Mouse (Mus musculus): ENCODE results near the gene Cxcr3.
A peak's percentile ranks its signal among the peaks of the same experiment; 100 is the strongest.

Cxcr3 gene

DNA sequence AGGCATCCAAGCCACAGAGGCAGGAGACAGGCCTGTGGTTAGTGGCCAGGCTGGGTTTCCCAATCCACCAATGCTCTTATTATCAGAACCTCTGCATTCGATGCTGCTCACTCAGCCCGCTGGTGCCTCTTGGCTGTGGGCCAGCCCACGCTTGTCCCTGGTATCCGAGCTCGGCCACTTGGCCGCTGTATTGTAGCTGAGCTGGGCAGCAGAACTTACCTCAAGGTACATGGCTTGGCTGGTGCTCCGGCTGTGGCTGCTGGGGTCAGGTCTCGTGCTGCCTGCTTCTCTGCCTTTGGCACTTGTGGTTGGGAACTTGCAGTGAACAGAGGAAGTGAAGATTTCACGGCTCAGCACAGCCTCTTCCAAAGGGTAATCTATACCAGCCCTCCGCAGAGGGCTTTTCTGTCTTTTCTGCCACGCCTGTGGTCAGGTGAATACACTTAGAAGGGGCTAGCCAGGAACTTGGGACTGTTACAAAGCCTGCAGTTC is at the start of gene Cxcr3:
TSS of gene Cxcr3 (minus strand) at position 442 of the 492 bp plus-strand sequence.
- peak; percentile 17 for DNase-seq

DNA sequence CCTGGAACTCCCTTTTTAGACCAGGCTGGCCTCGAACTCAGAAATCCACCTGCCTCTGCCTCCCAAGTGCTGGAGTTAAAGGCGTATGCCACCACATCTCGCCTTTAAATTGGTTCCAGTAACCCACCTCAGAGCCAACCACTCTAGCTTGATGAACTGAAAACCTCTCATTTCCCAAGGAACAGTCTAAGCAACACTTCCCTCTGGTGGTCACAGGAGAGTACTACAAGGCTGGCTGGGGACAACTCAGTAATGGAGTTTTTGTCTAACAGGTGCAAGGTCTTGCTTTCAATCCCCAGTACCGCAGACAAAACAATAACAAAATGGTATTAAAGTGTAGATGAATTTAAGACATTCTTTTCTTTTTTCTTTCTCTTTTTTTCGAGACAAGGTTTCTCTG is 38.0 kb upstream of the Cxcr3 start:
- peak; percentile 64 for DNase-seq

DNA sequence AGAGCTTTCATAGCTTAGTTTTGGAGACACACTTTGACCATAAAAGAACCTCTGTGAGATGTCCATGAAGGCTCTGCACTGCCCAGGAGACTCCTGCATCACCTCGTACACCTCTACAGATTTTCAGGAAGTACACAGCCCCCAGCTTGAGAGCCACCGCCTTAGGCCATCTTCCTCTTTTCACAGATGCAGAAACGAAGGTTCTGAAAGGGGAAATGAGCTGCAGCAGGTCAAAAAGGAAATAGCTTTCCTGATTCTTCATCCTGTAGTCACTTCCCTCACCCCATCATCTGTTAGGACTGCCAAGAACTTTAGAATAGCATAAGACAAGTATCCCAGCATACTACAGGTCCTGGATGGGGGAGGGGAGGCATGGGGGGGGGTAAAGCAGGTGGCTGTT is 36.2 kb upstream of the Cxcr3 start:
- no peak for DNase-seq

DNA sequence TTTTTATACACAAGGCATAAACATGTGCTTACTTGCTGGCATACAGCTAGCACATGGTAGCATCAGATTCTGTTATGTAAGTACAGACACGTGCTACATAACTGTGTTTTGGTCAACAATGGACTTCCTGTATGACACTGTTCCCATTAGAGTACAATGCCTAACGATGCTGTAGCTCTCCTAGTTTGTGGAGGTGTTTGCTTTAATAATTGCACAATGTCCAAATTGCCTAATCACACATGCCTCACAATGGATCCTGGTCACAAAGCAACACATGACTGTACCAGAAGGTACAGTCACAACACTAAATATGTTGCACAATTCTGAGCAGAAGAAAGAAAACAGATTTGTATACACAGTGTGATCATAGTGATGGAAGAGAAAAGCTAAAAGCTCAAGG is 35.4 kb upstream of the Cxcr3 start:
- no peak for DNase-seq

DNA sequence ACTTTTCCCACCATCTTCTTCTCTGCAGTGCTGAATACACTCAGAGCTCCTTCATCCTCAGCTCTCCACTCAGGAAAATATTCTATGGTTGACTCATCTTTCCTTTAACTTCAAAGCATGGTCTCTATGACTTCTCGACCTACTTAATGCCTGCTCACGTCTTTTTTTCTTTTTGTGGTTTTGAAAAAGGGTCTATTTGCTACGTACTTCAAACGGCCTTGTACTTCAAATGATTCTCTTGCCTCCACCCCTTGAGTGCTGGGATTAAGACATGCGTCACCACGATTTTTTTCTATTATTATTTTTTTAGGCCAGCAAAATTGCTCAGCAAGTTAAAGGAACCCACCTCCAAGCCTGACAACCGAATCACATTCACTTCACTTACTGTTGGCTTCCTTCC is 33.2 kb upstream of the Cxcr3 start:
- DNase-seq: no peak

DNA sequence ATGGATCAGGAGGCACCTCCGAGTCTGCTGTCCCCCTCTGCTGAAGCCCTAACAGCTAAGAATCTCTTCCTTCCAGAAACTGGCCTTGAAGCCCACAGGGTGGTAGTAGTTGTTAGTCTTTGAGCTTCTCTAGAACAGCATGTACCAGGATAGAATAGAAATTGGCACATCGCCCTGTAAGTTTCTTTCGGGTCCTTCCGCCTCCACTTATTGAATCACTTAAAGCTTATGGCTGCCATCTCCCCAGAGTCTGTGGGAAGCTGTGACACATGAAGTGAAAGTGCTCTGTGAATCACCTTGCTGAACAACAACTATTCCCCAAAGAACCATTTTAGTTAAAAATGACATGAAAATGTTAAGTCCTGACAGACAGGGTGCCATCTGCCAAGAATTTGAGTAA is 31.0 kb upstream of the Cxcr3 start:
- DNase-seq: no peak

DNA sequence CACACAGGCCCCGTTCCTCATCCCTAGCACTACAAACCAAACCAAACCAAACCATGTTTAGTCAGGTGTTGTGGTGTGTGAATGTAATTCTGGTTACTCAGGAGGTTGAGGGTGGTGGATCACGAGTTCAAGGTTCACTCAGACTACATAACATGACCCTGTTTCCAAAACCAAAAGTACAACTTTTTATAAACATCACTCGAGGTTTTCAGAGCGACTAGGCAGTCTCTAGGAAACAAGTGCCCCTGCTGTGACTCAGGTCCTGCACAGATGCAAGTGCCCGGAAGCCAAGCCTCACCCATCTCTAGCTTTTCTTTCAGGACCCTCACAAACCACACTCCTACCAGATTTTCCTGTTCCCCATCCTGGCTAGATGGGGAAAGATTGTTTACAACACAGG is 30.6 kb upstream of the Cxcr3 start:
- DNase-seq: no peak

DNA sequence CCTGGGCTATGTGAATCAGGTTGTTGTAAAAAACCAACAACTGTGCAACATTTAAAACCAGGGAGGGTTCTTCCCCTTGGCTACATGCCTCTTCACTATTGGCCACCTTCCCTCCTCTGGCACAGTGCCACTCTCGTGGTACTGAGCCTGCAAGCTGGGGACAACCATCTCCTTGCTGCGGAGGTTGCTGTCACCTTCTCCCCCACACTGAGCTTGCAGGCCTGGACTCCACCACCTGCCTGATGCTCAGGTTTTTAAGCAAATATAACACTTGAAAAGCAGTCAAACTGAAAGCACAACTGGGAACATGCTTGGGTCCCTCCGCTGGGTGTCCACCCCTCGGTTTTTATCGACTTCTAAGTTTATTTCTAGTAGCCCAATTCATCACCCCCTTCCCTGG is 20.4 kb upstream of the Cxcr3 start:
- peak; percentile 11 for DNase-seq

DNA sequence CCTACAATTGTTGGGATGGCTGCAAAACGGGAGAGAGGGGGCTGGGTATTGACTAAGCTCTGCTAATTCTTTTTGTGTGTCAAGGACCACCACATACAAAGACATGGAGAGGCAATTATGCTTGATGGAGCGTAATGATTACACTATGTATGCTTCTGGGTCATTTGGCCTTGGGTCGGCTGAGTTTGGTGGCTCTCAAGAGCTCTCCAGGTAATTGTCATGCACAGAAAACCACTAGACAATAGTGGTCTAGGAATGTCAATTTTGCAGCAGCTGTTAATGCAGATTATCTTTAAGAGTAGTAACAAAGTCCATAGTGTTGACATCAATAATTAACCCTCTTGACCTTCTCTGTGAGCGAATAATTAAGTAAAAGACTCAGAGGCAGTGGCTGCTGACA is 16.1 kb upstream of the Cxcr3 start:
- no peak for DNase-seq

DNA sequence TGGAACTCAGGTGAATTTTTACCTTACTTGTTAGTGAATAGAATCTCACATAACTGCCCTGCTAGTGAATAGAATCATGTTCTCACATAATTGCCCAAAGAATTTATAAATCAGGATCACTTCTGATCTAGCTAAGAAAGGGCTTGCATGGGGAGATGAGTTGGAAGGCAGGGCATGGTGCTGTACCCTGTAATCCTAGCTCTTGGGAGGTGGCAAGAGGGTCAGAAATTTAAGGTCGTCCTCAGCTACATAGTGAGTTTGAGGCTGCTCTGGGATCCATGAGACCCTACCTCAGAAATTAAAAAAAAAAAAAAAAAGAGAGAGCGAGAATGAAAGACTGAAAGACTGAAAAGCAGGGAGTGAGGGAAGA is 7.0 kb upstream of the Cxcr3 start:
- no peak for DNase-seq

DNA sequence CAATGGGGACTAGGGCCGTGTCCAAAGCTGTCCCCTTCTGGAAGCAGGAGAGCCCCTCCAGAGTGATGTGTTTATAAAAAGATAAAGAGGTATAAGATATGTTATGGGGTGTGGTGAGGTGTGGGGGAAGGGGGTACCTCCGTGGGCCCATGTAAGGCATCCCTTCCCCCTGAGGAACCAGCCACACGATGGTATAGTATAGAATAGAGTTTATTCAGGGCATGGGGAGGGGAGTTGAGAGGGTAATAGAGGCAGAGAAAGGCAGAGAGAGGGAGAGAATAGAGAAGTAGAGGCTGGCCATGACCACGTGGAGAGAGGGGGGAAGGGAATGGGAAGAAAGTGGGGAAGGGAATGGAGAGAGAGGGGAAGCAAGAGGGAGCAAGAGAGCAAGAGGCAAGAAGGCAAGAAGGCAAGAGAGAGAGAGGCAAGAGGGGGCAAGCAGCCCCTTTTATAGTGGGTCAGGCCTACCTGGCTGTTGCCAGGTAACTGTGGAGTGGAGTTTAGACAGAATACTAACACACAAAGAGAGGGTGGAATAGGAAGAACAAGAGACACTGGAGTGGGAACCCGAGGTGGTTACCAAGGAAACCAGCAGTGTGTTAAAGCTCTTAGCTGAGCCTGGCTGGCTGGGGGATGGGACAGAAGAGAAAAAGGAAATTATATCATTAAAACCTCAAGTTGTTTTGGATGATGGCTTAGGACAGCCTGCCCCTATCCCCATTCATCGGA is 6.4 kb upstream of the Cxcr3 start:
- no peak for DNase-seq

DNA sequence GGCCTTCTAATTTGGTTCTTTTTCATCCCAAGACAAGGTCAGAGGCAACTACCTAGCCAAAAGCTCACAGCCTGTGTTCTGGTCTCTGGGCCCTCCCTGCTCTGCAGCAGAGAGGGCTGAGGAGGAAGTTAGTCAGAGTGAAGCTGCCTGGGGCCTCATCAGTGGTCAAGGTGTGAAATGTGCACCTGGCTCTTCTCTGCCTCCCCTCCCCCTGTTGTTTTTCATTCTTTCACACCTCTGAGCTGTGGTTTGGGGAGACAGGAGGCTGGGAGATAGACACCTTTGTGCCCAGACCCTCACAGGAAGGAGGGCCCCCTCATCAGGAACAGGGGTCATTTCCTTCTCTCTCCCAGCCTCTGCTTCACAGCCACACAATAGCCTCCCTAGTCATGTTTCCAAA is 3.1 kb upstream of the Cxcr3 start:
- no peak for DNase-seq

DNA sequence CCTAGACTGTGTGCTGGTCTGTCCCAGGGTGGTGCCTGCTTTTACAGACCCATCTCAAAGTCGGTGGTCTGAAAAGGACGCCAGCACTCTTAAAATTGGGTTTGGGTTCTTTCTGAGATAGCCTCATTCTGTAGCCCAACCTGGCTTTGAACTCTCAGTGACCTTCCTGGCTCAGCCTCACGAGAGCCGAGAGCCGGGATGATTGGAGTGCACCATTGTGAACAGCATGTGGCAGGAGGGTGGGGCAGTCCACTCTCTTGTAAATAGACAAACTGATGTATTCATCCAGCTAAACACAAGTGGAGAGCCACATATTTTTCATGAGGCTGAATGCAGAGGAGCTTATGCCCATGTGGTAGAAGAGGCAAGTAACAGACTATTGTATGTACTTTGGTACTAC is 912 bp upstream of the Cxcr3 start:
- DNase-seq: no peak

DNA sequence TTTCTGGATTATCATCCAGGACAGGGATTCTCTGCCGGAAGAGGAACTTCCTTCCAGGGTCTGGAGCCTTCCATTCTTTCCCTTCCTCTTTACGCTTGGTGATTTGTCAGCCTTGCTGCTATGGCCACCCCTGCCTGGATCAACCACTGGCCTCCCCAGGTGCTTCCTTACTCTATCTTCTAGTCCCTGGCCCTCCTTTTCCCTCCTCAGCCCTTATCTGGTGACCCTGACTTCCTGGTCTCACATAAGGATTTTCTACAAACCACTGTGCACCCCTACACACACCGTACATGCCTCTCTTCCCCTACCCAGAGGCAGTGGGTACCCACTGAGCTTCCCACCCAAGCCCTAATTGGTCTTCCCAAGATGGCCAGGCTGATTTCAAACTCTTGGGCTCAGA is 781 bp downstream of the Cxcr3 start:
- no peak for DNase-seq

DNA sequence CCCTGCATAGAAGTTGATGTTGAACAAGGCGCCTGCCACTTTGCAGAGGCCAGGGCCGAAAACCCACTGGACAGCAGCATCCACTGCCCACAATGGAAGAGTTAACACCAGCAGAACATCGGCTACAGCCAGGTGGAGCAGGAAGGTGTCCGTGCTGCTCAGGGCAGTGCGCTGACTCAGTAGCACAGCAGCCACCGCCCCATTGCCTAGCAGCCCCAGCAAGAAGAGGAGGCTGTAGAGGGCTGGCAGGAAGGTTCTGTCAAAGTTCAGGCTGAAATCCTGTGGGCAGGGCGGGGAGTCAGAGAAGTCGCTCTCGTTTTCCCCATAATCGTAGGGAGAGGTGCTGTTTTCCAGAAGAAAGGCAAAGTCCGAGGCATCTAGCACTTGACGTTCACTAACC is 1.4 kb downstream of the Cxcr3 start:
- DNase-seq: no peak

DNA sequence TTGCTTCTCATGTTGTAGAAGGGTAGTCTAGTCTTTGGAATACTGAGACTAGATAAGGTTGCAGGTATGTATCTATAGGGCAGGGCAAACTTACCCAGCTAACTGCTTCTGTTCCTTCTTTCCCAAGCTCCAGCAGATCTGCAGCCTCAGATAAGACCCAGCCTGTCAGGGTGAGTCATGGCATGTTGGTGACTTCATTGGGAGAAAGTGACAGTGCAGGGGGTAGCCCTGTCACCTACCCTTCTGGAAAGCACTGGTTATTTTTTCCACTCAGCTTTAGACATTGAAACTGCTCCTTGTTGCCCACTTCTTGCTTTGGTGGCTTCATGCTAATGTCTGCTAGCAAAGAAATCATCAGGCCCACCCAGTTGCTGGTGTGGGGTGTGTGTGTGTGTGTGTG is 4.1 kb downstream of the Cxcr3 start:
- no peak for DNase-seq

DNA sequence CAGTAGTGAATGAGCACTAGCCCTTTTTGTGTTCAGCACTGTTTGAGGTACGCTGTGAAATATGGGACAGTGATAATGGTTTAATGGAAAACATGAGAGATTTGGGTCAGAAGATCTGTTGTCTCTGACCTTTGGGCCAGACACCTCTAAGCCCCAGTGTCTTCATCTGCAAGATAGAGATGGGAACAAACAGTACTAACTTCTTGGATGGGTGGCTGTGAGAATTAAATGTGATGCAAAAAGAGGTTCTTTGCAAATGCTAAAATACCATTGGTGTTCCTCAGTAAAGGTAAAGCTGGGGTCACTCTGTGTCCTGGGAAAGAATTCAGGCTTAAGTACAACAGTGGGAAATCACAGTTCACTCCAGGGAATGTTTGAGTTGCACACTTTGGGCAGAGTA is 13.7 kb downstream of the Cxcr3 start:
- no peak for DNase-seq

DNA sequence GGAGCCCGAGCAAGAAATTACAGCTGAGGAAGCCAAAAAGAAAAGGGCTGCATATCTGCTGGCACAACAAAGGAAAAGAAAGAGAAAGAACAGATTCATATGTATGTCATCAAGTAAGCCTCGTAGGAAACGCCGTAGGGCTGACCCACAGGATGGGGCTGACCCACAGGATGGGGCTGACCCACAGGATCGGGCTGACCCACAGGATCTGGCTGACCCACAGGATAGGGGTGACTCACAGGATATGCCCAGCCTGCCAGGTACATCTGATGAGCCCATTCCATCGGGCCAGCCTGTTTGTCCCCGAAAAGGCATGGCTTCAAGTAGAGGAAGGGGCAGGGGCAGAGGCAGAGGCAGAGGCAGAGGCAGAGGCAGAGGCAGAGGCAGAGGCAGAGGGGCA is 29.0 kb downstream of the Cxcr3 start:
- no peak for DNase-seq

DNA sequence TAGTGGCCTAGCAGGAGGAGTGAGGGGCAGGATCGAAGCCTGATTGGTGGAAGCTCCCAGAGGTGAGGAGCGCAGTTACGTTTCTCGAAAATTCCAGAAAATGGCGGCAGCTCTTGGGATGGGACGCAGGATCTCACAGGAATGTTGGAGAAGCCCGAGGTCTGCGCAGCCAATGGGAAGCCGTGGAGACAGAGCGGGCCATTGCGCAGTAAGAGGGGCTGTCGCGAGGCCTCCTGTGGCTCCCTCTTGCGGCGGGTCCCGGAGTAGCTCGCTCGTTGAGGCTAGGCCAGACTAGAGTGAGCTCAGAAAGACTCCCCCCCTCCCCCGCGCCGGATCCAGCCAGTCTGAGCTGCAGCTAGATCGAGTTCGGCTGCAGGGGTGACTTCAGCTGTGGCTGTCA is 35.8 kb downstream of the Cxcr3 start:
- DNase-seq: no peak

DNA sequence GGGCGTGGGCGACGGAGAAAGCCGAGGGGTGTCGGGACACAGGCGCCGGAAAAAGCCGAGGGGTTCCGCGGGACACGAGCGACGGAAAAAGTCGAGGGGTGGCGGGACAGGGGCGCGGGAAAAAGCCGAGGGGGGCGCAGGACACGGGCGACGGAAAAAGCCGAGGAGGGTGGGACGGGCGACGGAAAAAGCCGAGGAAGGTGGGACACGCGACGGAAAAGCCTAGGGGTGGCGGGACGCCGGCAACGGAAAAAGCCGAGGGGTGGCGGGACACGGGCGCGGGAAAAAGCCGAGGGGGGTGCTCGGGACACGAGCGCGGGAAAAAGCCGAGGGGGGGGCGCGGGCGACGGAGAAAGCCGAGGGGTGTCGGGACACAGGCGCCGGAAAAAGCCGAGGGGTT is 36.5 kb downstream of the Cxcr3 start:
- no peak for DNase-seq

DNA sequence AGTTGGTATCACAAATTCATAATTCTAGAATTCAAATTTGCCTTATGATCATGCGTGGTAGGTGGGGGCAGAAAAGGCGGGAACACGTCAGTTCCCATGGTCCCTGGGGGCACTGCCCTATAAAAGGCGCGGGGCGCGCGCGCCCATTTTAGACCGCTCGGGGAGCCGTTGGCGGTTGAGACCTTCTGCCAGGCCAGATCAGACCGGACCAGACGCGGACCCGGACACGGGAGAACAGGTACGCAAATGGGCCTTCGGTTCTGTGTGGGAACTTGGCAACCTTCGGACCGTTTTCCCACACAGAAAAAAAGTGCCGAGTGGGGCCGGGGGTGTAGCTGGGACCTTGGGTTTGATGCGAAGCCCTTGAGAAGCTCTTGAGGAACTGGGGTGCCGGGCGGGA is 38.4 kb downstream of the Cxcr3 start:
- no peak for DNase-seq

Data from kidney, adult 9 months (tissue).